Mouse (Mus musculus): ENCODE measurements around the gene Efcab12.
"Not testable (repeated sequence)": the region's sequence is repeated elsewhere in the genome, so short reads cannot be mapped to it uniquely, and the experiment has no call there.

Efcab12 gene

GRCm38 (mm10) chr6:115845006-115845405 lies 6.8 kb upstream of the Efcab12 start:
- DNase-seq (ENCODE audit: extremely low read depth, low read depth): no peak

DNA sequence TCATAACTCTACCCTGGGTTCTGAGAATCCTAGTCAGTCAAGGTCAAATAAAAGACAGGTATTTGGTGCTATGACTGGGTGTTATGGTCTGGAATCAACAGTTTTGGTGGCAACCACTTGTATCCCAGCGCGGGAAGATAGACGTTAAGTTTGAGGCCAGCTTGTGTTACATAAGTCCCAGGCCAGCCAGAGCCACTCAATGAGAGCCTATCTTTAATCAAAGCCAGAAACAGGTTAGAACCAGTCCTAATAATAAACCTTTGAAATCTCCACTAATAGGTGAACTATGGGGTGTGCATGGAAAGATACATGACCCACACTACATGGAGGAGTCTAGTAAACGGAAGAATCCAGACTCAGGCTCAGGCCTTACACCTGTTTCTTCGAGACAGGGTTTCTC lies 533 bp upstream of the Efcab12 start:
- no peak for DNase-seq (ENCODE audit: extremely low read depth, low read depth)

- no peak for DNase-seq (ENCODE audit: extremely low read depth, low read depth)
Measured at GRCm38 (mm10) chr6:115833861-115834260, 4.4 kb downstream of the Efcab12 start.

DNA sequence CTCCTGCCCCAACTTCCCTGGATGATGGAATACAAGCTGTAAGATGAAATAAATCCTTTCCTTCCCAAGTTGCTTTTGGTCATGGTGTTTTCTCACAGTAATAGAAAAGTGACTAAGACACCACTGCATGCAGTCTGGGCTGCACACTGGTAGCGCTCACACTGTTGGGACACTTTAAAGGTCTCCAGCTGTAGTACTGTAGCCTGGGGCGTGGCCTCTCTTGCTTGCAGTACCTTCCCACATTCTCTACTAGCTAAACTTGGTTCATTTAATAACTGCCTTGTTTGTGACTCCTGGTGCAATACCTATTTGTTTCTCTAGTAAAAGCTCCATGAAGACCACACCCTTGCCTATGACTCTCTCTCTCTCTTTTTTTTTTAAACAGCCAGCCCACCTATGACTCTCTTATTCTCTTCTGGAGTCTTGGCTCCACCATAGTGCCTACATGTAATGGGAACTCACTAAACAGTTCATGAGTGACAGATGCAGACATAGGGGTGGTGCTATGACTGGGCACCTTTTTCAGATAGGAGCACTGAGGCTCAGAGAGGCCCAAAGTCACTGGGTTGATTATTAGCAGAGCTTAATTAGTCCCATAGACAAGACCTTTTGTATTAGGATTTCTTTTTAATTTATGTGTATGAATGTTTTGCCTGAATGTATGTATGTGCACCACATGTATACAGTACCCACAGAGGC lies 5.9 kb downstream of the Efcab12 start:
- DNase-seq (ENCODE audit: extremely low read depth, low read depth): no peak

DNA sequence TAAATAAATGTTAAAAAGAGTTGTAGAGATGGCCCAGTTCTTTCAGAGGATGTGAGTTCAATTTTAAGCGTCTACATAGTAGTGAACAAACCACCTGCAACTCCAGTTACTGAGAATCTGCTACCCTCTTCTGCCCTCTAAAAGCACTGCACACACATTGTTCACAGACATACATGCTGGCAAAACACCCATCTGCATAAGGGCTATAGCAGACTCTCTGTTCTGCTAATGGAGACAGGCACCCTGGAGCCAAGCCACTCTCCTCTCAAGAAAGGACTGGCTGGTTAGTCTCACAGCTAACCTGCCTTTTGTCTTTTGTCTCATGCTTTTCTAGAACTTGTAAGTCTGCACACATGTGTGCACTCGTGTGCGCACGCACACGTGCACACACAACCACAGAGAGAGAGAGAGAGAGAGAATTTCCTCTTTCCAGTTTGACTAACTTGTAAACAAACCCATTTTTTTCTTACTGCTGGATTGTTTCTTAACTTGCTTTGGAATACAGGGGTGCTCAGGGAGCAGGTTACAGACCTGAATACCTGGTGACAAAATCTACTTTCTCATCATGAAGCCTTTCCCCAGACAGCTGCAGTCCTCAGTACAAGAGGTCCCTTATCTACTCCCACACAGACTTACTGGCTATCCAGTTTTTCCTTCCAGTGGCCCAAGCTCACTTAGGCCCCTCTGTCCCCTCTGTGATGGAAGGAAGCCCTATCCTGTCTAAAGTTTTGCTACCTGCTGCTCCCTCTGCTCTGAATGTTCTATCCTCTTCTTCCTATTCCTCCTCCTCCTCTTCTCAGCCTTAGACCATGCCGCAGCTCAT lies 7.2 kb downstream of the Efcab12 start:
- no peak for DNase-seq (ENCODE audit: extremely low read depth, low read depth)

DNA sequence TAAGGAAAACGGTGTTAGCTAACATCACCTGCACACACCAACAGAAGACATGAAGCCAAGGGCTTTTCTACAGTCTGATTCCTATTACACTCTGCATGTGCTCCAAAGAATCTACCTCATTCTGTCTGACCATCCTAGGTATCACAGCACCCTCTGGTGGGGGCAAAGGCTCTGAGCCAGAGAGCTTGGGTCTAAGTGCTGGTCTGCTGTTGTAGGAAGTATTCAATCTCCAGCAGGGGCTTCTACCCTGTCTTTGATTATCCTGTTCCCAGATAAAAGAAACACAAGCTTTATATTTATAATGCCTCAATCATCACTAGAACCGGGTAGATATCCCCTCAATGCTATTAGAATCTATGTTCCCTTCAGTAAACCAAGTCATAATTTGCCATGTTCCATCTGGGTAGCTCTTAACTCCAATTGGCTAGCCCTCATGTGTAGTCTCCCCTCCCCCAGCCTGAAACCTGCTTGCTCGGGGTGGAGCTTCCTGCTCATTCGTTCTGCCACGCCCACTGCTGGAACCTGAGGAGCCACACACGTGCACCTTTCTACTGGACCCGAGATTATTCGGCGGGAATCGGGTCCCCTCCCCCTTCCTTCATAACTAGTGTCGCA lies 14.3 kb downstream of the Efcab12 start:
- DNase-seq (ENCODE audit: extremely low read depth, low read depth): not testable (repeated sequence)

GRCm38 (mm10) chr6:115821216-115821993 lies 16.8 kb downstream of the Efcab12 start:
- DNase-seq (ENCODE audit: extremely low read depth, low read depth): no peak

- no peak for DNase-seq (ENCODE audit: extremely low read depth, low read depth)
Measured at GRCm38 (mm10) chr6:115818129-115818528, 20.1 kb downstream of the Efcab12 start.

DNA sequence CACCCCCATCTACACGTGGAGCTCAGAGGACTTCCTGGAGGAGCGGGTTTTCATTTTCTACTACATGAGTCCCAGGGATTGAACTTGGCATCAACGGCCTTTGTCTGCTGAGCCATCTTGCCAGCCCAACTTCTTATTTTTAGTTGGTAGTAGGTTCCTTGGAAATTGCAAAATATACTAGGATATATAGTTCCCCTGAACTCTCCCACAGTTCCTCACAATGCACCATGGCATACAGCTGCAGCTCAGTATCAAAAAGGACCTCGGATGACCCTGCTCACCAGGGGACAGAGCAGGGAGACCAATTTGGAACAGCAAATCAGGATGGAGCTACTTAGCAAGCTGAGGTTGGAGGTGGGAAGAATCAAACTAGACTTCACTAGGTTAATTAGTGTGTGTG lies 23.2 kb downstream of the Efcab12 start:
- DNase-seq (ENCODE audit: extremely low read depth, low read depth): no peak

DNA sequence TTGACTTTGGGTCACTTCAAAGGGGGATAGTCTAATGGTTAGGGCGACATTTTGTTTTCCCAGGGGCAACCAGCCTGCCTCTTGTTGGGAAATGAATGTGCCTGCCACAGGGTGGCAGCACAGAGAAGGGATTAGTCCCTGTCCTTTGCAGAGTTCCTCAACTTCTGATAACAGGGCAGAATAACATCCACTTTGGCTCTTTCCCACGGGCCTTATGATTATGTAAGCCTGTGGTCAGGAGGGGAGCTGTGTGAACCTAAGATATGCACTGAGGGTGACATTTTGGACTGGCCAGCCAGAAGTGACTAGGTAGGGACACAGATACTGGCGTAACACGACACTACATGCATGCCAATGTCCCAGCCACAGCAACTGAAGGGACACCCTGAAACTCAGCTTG lies 24.1 kb downstream of the Efcab12 start:
- peak; percentile 91 for DNase-seq (ENCODE audit: extremely low read depth, low read depth)

DNA sequence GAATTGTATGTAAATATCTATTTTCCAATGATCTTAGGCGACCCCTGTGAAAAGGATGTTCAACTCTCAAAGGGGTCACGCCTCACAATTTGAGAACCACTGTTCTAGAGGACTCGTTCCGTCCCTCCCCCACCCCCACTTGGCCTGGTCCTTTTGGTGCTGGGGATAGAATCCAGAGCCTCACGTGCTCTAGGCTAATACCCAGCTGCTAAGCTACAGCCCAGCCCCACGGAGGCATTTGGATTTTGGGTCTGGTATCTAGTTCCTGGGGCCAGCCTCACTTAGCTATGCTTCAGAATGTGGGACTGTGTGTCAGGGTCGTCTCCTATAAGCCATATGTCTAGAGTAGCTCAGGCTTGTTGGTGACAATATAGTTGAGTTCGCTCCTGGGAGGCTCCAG lies 26.6 kb downstream of the Efcab12 start:
- no peak for DNase-seq (ENCODE audit: extremely low read depth, low read depth)

- DNase-seq (ENCODE audit: extremely low read depth, low read depth): peak; percentile 94
Measured at GRCm38 (mm10) chr6:115808488-115809231, 29.6 kb downstream of the Efcab12 start, which contains the start of gene Rpl32. Rpl32 (minus strand) TSS chr6:115808747.

DNA sequence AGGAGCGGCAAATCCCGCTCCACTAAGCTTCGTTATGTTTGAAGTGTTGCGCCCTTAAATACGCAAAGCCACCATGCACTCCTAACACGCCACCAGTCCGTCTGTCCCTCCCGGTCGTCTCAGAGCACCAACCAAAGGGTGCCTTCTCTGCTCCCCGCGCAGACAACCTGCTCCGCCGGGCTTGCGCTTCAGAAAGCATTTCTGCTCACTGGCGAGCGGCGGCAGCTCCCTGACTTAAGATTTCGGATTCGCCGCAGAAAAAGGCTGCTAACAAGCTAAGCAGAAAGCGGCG lies 30.1 kb downstream of the Efcab12 start:
- DNase-seq (ENCODE audit: extremely low read depth, low read depth): no peak

GRCm38 (mm10) chr6:115807464-115808195 lies 30.6 kb downstream of the Efcab12 start:
- no peak for DNase-seq (ENCODE audit: extremely low read depth, low read depth)

DNA sequence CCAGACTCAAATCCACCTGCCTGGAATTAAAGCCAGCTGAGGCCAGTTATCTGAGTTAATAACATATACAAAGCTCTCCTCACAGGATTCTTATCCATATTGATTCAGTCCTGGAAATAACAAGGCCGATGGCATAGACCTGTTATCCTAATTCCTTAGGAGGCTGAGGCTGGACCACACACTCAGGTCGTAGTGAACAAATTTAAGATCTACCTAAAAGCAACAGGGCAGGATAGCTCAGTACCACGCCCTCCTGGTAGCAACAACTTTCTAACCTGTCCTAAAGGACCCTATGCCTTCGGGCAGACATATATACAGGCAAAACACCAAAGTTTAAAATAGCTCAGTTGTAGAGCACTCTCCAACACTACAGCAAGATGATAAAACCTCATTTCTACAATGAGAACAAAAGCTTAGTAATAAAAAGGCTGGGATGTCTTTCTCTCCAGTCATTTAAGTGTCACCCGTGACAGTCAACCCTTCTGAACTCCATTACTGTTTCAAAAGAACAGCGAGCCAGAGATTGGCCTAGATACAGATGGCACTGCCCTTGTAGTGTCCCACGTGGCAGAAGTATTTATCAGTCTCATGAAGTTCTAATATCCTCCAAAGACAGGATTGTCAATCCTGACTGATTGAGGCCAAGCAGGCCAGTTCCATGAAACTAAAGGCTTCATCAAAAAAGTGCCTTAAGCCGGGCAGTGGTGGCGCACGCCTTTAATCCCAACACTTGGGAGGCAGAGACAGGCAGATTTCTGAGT lies 33.6 kb downstream of the Efcab12 start:
- no peak for DNase-seq (ENCODE audit: extremely low read depth, low read depth)

DNA sequence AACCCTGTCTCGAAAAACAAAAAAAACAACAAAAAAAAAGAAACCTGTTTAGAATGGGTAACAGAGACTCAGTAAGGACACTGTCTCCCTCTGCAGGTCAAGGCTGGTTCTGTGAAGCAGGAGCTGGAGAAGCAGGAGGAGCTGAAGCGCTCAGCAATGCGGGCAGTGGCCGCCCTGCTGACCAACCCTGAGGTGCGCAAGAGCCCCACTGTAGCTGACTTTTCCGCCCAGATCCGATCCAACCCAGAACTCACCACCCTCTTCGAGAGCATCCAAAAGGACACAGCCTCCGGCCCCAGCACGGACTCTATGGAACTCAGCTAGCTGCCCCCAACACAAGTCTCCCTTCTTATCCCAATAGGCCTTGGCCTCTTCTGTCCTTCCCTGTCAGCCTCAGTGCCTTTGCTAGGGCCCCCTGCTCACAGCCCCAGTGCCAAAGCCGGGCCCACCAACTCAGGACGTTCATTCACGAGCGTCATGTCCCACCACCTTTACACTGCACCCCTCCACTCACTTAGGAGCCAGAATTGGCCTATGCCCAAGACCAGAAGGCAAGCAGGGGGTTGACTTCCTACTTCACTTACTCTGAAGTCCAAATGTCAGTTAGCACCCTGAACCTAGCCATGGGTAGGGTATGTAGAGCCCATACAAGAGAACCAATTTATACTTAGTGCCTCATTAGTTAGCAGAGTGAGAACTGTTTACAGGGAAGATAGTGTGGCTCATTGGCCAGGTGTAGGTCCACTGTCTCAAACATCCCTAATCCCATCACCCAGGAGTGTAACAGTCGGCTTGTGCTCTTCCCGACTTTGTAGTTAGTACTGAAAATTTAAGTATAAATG lies 34.5 kb downstream of the Efcab12 start:
- DNase-seq (ENCODE audit: extremely low read depth, low read depth): no peak

DNA sequence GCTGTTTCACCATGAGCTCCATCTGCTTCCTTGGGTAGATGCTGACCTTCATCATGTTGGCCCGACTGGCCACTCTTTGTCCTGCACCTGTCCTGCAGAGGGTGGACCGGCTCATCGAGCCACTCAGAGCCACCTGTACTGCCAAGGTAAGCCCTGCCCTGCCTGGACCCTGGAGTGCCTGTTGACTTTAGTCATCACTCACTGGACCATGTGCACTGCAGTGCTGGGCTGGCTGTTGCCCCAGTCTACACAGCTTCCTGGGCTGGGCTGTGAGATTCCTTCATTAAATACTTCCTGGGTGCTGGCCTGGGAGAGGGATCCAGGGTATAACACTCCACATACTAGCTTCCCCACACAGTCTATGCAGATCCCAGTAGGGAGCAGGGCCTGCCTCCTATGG lies 36.4 kb downstream of the Efcab12 start:
- DNase-seq (ENCODE audit: extremely low read depth, low read depth): no peak

DNA sequence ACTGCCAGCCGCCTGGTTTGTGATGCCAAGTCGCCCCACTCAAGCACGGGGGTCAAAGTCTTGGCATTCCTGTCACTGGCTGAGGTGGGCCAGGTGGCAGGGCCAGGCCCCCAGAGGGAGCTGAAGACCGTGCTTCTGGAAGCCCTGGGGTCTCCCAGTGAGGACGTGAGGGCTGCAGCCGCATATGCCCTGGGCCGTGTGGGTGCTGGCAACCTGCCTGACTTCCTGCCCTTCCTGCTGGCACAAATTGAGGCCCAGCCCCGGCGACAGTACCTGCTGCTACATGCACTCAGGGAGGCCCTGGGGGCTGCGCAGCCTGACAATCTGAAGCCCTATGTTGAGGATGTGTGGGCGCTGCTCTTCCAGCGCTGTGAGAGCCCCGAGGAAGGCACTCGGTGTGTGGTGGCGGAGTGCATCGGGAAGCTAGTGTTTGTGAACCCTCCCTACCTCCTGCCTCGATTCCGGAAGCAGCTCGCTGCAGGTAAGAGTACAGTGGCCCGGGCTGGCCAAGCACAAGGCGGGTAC lies 45.5 kb downstream of the Efcab12 start:
- no peak for DNase-seq (ENCODE audit: extremely low read depth, low read depth)
